Mouse (Mus musculus): ENCODE results near the gene Rp9.
"Not testable (repeated sequence)": the region's sequence is repeated elsewhere in the genome, so short reads cannot be mapped to it uniquely, and the experiment has no call there.

The Rp9 gene

GRCm38 (mm10) chr9:22419877-22420276 is 49.7 kb downstream of the Rp9 start:
- DNase-seq (ENCODE audit: low spot score) = no peak

- no peak for DNase-seq (ENCODE audit: low spot score)
Measured at GRCm38 (mm10) chr9:22417547-22417946, 52.0 kb downstream of the Rp9 start.

GRCm38 (mm10) chr9:22416187-22416586 is 53.4 kb downstream of the Rp9 start:
- no peak for DNase-seq (ENCODE audit: low spot score)

- peak; percentile 88 for DNase-seq (ENCODE audit: low spot score)
Measured at GRCm38 (mm10) chr9:22411002-22411857, 58.3 kb downstream of the Rp9 start, which contains the start of gene 9530077C05Rik. TSS of gene 9530077C05Rik (plus strand) at chr9:22411513.

- DNase-seq (ENCODE audit: low spot score) = no peak
Measured at GRCm38 (mm10) chr9:22409501-22409900, 60.0 kb downstream of the Rp9 start.

- not testable (repeated sequence) for DNase-seq (ENCODE audit: low spot score)
Measured at GRCm38 (mm10) chr9:22408344-22408743, 61.2 kb downstream of the Rp9 start.

GRCm38 (mm10) chr9:22407633-22408032 is 61.9 kb downstream of the Rp9 start:
- not testable (repeated sequence) for DNase-seq (ENCODE audit: low spot score)

GRCm38 (mm10) chr9:22405414-22405813 is 64.1 kb downstream of the Rp9 start:
- DNase-seq (ENCODE audit: low spot score) = no peak

GRCm38 (mm10) chr9:22403501-22403900 is 66.0 kb downstream of the Rp9 start:
- not testable (repeated sequence) for DNase-seq (ENCODE audit: low spot score)

GRCm38 (mm10) chr9:22402976-22403375 is 66.6 kb downstream of the Rp9 start:
- no peak for DNase-seq (ENCODE audit: low spot score)

- DNase-seq (ENCODE audit: low spot score) = no peak
Measured at GRCm38 (mm10) chr9:22402001-22402400, 67.5 kb downstream of the Rp9 start.

GRCm38 (mm10) chr9:22399021-22399420 is 70.5 kb downstream of the Rp9 start:
- no peak for DNase-seq (ENCODE audit: low spot score)

GRCm38 (mm10) chr9:22394725-22395124 is 74.8 kb downstream of the Rp9 start:
- no peak for DNase-seq (ENCODE audit: low spot score)

- no peak for DNase-seq (ENCODE audit: low spot score)
Measured at GRCm38 (mm10) chr9:22390390-22390789, 79.2 kb downstream of the Rp9 start.

- DNase-seq (ENCODE audit: low spot score) = no peak
Measured at GRCm38 (mm10) chr9:22389736-22390245, 79.8 kb downstream of the Rp9 start.

GRCm38 (mm10) chr9:22389021-22389476 is 80.5 kb downstream of the Rp9 start, which contains the start of gene Anln:
TSS of gene Anln (minus strand) at chr9:22389188.
- DNase-seq (ENCODE audit: low spot score) = peak; percentile 93

GRCm38 (mm10) chr9:22388401-22388980 is 81.1 kb downstream of the Rp9 start:
- no peak for DNase-seq (ENCODE audit: low spot score)

GRCm38 (mm10) chr9:22387901-22388300 is 81.6 kb downstream of the Rp9 start:
- no peak for DNase-seq (ENCODE audit: low spot score)

- no peak for DNase-seq (ENCODE audit: low spot score)
Measured at GRCm38 (mm10) chr9:22385890-22386289, 83.7 kb downstream of the Rp9 start.

- DNase-seq (ENCODE audit: low spot score) = no peak
Measured at GRCm38 (mm10) chr9:22376086-22376485, 93.5 kb downstream of the Rp9 start.

- no peak for DNase-seq (ENCODE audit: low spot score)
Measured at GRCm38 (mm10) chr9:22372760-22373159, 96.8 kb downstream of the Rp9 start.

- DNase-seq (ENCODE audit: low spot score) = no peak
Measured at GRCm38 (mm10) chr9:22368030-22368429, 101.5 kb downstream of the Rp9 start.

GRCm38 (mm10) chr9:22366621-22367020 is 102.9 kb downstream of the Rp9 start:
- DNase-seq (ENCODE audit: low spot score) = no peak

Data from urinary bladder, postnatal 25 days (tissue).